Mouse (Mus musculus): ENCODE measurements around the gene C1qtnf7. TPM values are rescaled to one million over a fixed set of nuclear protein-coding genes. Genes with fewer than 3 reads are reported as not detected.

C1qtnf7 gene
- polyA plus RNA-seq, 1 experiment: 0.96 TPM

GRCm38 (mm10) chr5:43590311-43590731 is 75.0 kb downstream of the C1qtnf7 start:
- WGBS: 91% methylated on average over 2 of the region's 2 CpGs
- no peak overlapping the region for H3K27ac ChIP-seq (ENCODE audit: control insufficient read depth, insufficient read depth, low read length)

GRCm38 (mm10) chr5:43601601-43602000 is 86.3 kb downstream of the C1qtnf7 start:
- 91% methylated on average over 8 of the region's 8 CpGs for WGBS

More at GRCm38 (mm10) chr5:43590311-43590731, 75.0 kb downstream of the C1qtnf7 start:
- TF ChIP-seq CTCF (IDR thresholded peaks at IDR 0.05; ENCODE audit: borderline replicate concordance, control insufficient read depth, extremely low read depth, insufficient read depth, low read length, poor library complexity) (no peak), POLR2A (IDR thresholded peaks at IDR 0.05; ENCODE audit: control insufficient read depth, extremely low read depth, insufficient read depth, low read length, poor library complexity) (no peak)
- Histone ChIP-seq H3K4me3 (ENCODE audit: control insufficient read depth, insufficient read depth, low read length) (no peak overlapping the region), H3K36me3 (ENCODE audit: control insufficient read depth, insufficient read depth, low read length) (no peaks in the 10 kb centered on the region), H3K4me1 (replicated peaks; ENCODE audit: control insufficient read depth, insufficient read depth, low read length) (no peaks in the 10 kb centered on the region), H3K27me3 (ENCODE audit: control insufficient read depth, insufficient read depth, low read length) (no peaks in the 10 kb centered on the region)
- no peak for DNase-seq

GRCm38 (mm10) chr5:43602518-43602917 is 87.2 kb downstream of the C1qtnf7 start:
- TF ChIP-seq POLR2A (IDR thresholded peaks at IDR 0.05; ENCODE audit: control insufficient read depth, extremely low read depth, insufficient read depth, low read length, poor library complexity) (no peak), CTCF (IDR thresholded peaks at IDR 0.05; ENCODE audit: borderline replicate concordance, control insufficient read depth, extremely low read depth, insufficient read depth, low read length, poor library complexity) (no peak)
- H3K4me1 ChIP-seq (replicated peaks; ENCODE audit: control insufficient read depth, insufficient read depth, low read length): no peaks in the 10 kb centered on the region
- no peaks in the 10 kb centered on the region for H3K27me3 ChIP-seq (ENCODE audit: control insufficient read depth, insufficient read depth, low read length)
- no peak overlapping the region for H3K27ac ChIP-seq (ENCODE audit: control insufficient read depth, insufficient read depth, low read length)
- DNase-seq: no peak
- 92% methylated on average over 3 of the region's 3 CpGs for WGBS
- no peak overlapping the region for H3K4me3 ChIP-seq (ENCODE audit: control insufficient read depth, insufficient read depth, low read length)
- H3K36me3 ChIP-seq (ENCODE audit: control insufficient read depth, insufficient read depth, low read length): no peaks in the 10 kb centered on the region

More at GRCm38 (mm10) chr5:43601601-43602000, 86.3 kb downstream of the C1qtnf7 start:
- H3K27ac ChIP-seq (ENCODE audit: control insufficient read depth, insufficient read depth, low read length): no peak overlapping the region
- no peaks in the 10 kb centered on the region for H3K36me3 ChIP-seq (ENCODE audit: control insufficient read depth, insufficient read depth, low read length)
- H3K4me1 ChIP-seq (replicated peaks; ENCODE audit: control insufficient read depth, insufficient read depth, low read length): no peaks in the 10 kb centered on the region
- no peak overlapping the region for H3K4me3 ChIP-seq (ENCODE audit: control insufficient read depth, insufficient read depth, low read length)
- no peaks in the 10 kb centered on the region for H3K27me3 ChIP-seq (ENCODE audit: control insufficient read depth, insufficient read depth, low read length)
- TF ChIP-seq CTCF (IDR thresholded peaks at IDR 0.05; ENCODE audit: borderline replicate concordance, control insufficient read depth, extremely low read depth, insufficient read depth, low read length, poor library complexity) (no peak), POLR2A (IDR thresholded peaks at IDR 0.05; ENCODE audit: control insufficient read depth, extremely low read depth, insufficient read depth, low read length, poor library complexity) (no peak)
- DNase-seq: no peak

- no peaks in the 10 kb centered on the region for H3K4me1 ChIP-seq (replicated peaks; ENCODE audit: control insufficient read depth, insufficient read depth, low read length)
- DNase-seq: no peak
- WGBS: 96% methylated on average over 3 of the region's 3 CpGs
- no peak overlapping the region for H3K27ac ChIP-seq (ENCODE audit: control insufficient read depth, insufficient read depth, low read length)
- H3K4me3 ChIP-seq (ENCODE audit: control insufficient read depth, insufficient read depth, low read length): no peak overlapping the region
- no peaks in the 10 kb centered on the region for H3K27me3 ChIP-seq (ENCODE audit: control insufficient read depth, insufficient read depth, low read length)
- no peaks in the 10 kb centered on the region for H3K36me3 ChIP-seq (ENCODE audit: control insufficient read depth, insufficient read depth, low read length)
- TF ChIP-seq POLR2A (IDR thresholded peaks at IDR 0.05; ENCODE audit: control insufficient read depth, extremely low read depth, insufficient read depth, low read length, poor library complexity): no peak
- no peak for TF ChIP-seq CTCF (IDR thresholded peaks at IDR 0.05; ENCODE audit: borderline replicate concordance, control insufficient read depth, extremely low read depth, insufficient read depth, low read length, poor library complexity)
Observed at GRCm38 (mm10) chr5:43603559-43603958, 88.2 kb downstream of the C1qtnf7 start.

- H3K4me1 ChIP-seq (replicated peaks; ENCODE audit: control insufficient read depth, insufficient read depth, low read length): no peaks in the 10 kb centered on the region
- H3K4me3 ChIP-seq (ENCODE audit: control insufficient read depth, insufficient read depth, low read length): no peak overlapping the region
- WGBS: 92% methylated on average over 3 of the region's 3 CpGs
- DNase-seq: no peak
- TF ChIP-seq CTCF (IDR thresholded peaks at IDR 0.05; ENCODE audit: borderline replicate concordance, control insufficient read depth, extremely low read depth, insufficient read depth, low read length, poor library complexity): no peak
- TF ChIP-seq POLR2A (IDR thresholded peaks at IDR 0.05; ENCODE audit: control insufficient read depth, extremely low read depth, insufficient read depth, low read length, poor library complexity): no peak
- no peaks in the 10 kb centered on the region for H3K36me3 ChIP-seq (ENCODE audit: control insufficient read depth, insufficient read depth, low read length)
- H3K27ac ChIP-seq (ENCODE audit: control insufficient read depth, insufficient read depth, low read length): no peak overlapping the region
- H3K27me3 ChIP-seq (ENCODE audit: control insufficient read depth, insufficient read depth, low read length): no peaks in the 10 kb centered on the region
Observed at GRCm38 (mm10) chr5:43608073-43608472, 92.7 kb downstream of the C1qtnf7 start.

- H3K36me3 ChIP-seq (ENCODE audit: control insufficient read depth, insufficient read depth, low read length): no peaks in the 10 kb centered on the region
- H3K4me3 ChIP-seq (ENCODE audit: control insufficient read depth, insufficient read depth, low read length): no peak overlapping the region
- TF ChIP-seq CTCF (IDR thresholded peaks at IDR 0.05; ENCODE audit: borderline replicate concordance, control insufficient read depth, extremely low read depth, insufficient read depth, low read length, poor library complexity) (no peak), POLR2A (IDR thresholded peaks at IDR 0.05; ENCODE audit: control insufficient read depth, extremely low read depth, insufficient read depth, low read length, poor library complexity) (no peak)
- H3K27ac ChIP-seq (ENCODE audit: control insufficient read depth, insufficient read depth, low read length): no peak overlapping the region
- 89% methylated on average over 1 of the region's 1 CpGs for WGBS
- no peaks in the 10 kb centered on the region for H3K4me1 ChIP-seq (replicated peaks; ENCODE audit: control insufficient read depth, insufficient read depth, low read length)
- no peaks in the 10 kb centered on the region for H3K27me3 ChIP-seq (ENCODE audit: control insufficient read depth, insufficient read depth, low read length)
- no peak for DNase-seq
Observed at GRCm38 (mm10) chr5:43609760-43610159, 94.4 kb downstream of the C1qtnf7 start.
